Mouse (Mus musculus): ENCODE measurements around the gene Gipc1. TPM values are rescaled to one million over a fixed set of nuclear protein-coding genes. Genes with fewer than 3 reads are reported as not detected.

The Gipc1 gene
- polyA plus RNA-seq, 1 experiment from 2014 or later, result 199 TPM

DNA sequence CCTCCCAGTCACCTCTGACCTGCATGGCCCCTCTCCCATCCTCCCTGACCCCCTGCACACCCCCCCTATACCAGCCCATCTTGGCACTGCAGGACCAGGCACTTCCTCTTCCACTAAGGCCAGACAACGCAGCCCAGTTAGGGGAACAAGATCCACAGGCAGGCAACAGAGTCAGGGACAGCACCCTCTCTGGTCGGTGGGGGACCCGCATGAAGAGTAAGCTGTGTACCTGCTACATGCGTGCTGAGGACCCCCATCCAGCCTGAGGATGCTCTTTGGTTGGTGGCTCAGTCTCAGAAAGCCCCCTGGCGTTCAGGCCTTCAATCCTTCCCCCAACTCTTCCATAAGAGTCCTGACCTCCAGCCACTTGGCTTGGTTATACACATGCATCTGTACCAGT is 53.9 kb downstream of the Gipc1 start:
- no peak overlapping the region for H3K4me3 ChIP-seq
- H3K4me2 ChIP-seq, result no peak overlapping the region
- H3K4me1 ChIP-seq, result no peaks in the 10 kb centered on the region
- no peak overlapping the region for H3K9ac ChIP-seq
- H3K27ac ChIP-seq, result no peak overlapping the region
- H3K36me3 ChIP-seq, result no peaks in the 10 kb centered on the region
- 50% methylated on average over 5 of the region's 5 CpGs for WGBS
- ATAC-seq (ENCODE audit: borderline replicate concordance, extremely low read depth, low FRiP score, low TSS enrichment), result no peak
- no peaks in the 10 kb centered on the region for H3K27me3 ChIP-seq
- H3K9me3 ChIP-seq, result no peaks in the 10 kb centered on the region

DNA sequence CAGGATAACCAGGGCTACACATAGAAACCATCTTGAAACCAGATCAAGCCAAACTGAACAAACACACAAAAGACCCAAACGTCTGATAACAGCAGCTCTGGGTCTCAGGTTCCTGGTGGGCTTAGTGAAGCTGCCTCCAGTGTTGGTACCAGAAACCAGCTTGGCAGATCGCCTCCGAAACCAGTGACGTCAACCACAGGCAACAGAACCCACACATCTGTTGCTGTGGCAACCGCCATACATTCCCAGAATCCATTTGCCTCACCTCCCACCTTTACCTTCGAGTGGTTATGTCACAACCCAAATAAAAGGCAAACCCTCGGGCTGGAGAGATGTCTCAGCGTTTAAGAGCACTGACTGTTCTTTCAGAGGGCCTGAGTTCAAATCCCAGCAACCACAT is 55.1 kb downstream of the Gipc1 start:
- Histone ChIP-seq H3K9ac (no peak overlapping the region), H3K4me3 (no peak overlapping the region), H3K4me2 (no peak overlapping the region), H3K4me1 (no peaks in the 10 kb centered on the region), H3K36me3 (no peaks in the 10 kb centered on the region), H3K27me3 (no peaks in the 10 kb centered on the region), H3K27ac (no peak overlapping the region), H3K9me3 (no peaks in the 10 kb centered on the region)
- no peak for ATAC-seq (ENCODE audit: borderline replicate concordance, extremely low read depth, low FRiP score, low TSS enrichment)
- WGBS, result 63% methylated on average over 8 of the region's 8 CpGs

Other genes with a start within 250 kb of the Gipc1 start
- 110 and 121 TPM in 2 replicates for gene Scoc, start 194.3 kb upstream of the Gipc1 start, polyA plus RNA-seq (2015; fragmentation: Nextera tagmentation; extraction: Ambion mirVana)
- not detected in 2 replicates for gene Olfr370, start 116.9 kb upstream of the Gipc1 start, polyA plus RNA-seq (2015; fragmentation: Nextera tagmentation; extraction: Ambion mirVana)
- 316 and 363 TPM in 2 replicates for gene Ndufb7, start 86.0 kb upstream of the Gipc1 start, polyA plus RNA-seq (2015; fragmentation: Nextera tagmentation; extraction: Ambion mirVana)
- gene Tecr, start 44.7 kb upstream of the Gipc1 start, polyA plus RNA-seq (2015; fragmentation: Nextera tagmentation; extraction: Ambion mirVana), result 533 and 536 TPM in 2 replicates
- gene Dnajb1, start 44.5 kb upstream of the Gipc1 start, polyA plus RNA-seq (2015; fragmentation: Nextera tagmentation; extraction: Ambion mirVana), result 63.8 and 67.4 TPM in 2 replicates
- gene Ptger1, start 14.0 kb downstream of the Gipc1 start, polyA plus RNA-seq (2015; fragmentation: Nextera tagmentation; extraction: Ambion mirVana), result 1.2 and 1.4 TPM in 2 replicates
- gene Pkn1, start 46.5 kb downstream of the Gipc1 start, polyA plus RNA-seq (2015; fragmentation: Nextera tagmentation; extraction: Ambion mirVana), result 35.4 and 38.0 TPM in 2 replicates
- 186 and 187 TPM in 2 replicates for gene Ddx39, start 62.5 kb downstream of the Gipc1 start, polyA plus RNA-seq (2015; fragmentation: Nextera tagmentation; extraction: Ambion mirVana)
- 56.7 and 64.0 TPM in 2 replicates for gene Adgre5, start 88.6 kb downstream of the Gipc1 start, polyA plus RNA-seq (2015; fragmentation: Nextera tagmentation; extraction: Ambion mirVana)
- gene Adgrl1, start 247.4 kb downstream of the Gipc1 start, polyA plus RNA-seq (2015; fragmentation: Nextera tagmentation; extraction: Ambion mirVana), result 18.6 and 19.7 TPM in 2 replicates